Mouse (Mus musculus) neutrophil, adult 59 days (primary cell): Measurements from ENCODE around the gene Xylt2. TPM values are rescaled to one million over a fixed set of nuclear protein-coding genes. Genes with fewer than 3 reads are reported as not detected.

Source experiments
- total RNA-seq, 2 experiments: library from RNA; stranded (reverse); gene quantifications; 1 replicate in 1 of 2; 2 replicates in 1 of 2; pipeline ENCODE4 v1.2.4; 2023

Gene Xylt2
- total RNA-seq: 1 to 10 TPM; 4.8 to 5.8 TPM

DNA sequence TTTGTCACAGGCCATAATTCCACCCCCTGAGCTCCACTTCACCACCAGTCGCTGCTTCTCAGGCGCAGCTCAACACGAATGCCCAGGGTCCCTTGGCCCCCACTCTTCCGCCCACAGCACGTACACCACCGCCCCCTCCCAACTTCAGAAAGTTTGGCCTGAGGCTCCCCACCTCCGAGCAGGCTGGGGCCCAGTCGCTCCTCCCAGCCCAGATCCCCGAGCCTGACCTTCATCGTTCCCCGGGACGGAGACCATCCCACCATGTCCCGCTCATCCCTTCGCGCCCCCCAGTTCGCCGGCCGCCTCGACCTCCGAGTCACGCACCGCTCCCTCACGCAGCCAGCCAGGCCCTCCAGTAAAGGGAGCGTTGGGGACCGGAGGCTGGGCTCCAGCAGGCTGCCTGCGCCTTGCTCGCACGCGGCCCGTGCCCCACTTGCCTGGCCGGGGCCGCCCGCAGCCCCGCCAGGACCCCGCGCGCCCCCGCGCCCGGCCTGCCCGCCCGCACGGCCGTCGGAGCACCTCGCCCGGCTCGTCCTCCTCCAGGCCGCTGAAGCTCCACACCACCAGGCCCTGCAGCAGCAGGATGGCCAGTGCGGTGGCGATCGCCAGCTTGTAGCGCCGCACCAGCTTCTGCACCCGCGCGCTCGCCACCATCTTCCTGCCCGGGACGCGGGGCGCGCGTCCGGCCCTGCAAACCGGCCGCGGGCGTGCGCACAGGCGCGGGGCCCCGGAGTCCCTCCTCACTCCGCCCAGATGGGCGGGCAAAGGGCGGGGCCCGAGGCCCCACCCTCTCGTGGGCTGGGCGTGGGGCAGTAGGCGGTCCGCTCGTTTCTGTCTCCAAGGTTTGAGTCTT is at the start of gene Xylt2:
TSS of gene Xylt2 (minus strand) at position 762 of the 853 bp plus-strand sequence.

DNA sequence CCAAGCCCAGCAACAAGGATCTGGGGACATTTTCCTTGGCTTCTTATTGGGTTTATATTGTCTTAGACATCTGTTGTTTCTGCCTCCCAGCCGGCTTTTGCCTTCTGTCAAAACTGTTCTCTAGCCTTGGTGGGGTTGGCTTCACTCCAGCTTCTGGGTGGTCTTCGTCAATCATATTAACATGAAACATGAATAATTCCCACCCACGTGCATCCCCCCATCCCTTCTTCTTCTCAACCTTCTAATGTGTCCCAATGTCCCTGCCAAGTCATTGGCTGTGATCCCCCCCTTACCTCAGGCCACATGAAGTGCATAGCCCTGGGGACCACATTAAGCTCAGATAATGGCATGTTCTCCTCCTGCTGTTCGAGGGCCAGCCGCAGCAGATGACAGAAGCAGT is 27.2 kb upstream of the Xylt2 start, which contains the start of gene Gm11541:
TSS of gene Gm11541 (minus strand) at position 28 of the 400 bp plus-strand sequence.

DNA sequence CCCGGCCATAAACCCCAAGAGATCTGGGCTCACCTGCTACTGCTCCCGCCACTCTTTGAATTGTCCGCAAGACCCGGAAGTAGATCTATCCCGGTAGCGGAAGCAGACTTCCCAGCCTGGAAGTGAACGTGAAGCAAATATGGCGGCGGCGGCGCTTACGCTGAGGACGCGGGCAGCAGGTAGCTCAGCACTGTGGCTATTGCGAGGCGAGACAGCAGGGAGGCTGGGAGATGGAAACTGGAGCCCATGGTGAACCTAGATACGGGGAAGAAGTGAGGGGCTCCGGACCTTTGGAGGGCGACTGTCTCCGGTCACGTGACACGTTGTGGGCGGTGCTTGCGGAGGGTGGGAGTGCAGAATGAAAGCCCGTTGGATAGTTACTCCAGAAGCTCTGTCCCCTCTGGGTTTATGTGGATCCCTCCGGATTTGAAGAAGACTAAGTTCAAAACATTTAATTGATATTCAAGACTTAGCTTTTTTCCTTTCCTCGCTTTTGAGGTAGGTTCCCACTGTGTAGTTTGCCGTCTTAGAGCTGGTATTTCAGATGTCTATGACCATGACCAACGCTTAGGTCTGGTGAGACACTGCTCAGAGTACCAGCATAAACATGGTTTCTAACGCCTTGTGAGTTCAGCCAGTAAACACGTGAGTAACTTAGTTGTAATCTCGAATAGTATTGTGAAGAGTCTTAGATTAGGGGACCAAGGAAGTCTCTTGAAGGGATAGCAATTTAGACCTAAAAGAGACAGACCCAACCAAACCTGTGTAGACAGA is 23.5 kb downstream of the Xylt2 start, which contains the start of the genes Mrpl27 and Eme1:
TSS of gene Mrpl27 (plus strand) at position 105 of the 774 bp plus-strand sequence.
TSS of gene Eme1 (minus strand) at position 302 of the 774 bp plus-strand sequence.

DNA sequence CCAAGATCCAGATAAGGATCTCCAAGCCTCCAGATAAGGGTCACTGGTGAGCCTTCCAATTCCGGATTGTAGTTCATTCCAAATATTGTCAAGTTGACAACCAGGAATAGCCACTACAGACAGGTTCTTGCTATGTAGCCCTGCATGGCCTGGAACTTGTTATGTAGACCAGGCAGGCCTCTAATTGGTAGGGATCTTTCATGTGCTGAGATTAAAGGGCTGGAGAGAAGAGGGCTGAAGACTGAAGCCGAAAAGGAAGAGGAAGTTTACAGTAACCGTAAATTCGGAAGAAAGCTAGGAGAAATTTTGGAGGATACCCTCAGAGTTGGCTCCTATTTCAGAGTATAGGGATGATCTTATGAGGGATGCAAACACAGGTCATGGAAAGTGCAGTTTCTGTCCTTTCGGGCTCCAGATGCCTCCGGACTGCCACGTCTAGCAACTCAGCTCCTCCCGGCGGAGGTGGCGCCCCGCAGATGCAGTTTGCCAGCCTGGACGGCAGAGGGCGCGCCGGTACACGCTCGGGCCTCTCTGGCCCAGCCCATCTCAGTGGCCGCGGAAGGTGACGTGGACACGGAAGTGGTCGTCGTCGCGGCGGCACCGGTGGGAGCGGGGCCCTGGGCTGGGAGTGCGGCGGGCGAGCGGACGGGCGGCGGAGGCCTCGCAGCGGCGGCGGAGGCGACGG is 48.0 kb downstream of the Xylt2 start, which contains the start of gene Lrrc59:
TSS of gene Lrrc59 (plus strand) at position 569 of the 685 bp plus-strand sequence.

Other genes starting within 250 kb of the Xylt2 start
- gene Cacna1g, start 203.3 kb downstream of the Xylt2 start, total RNA-seq: 1 to 10 TPM in 1 of 2 experiments, under 1 TPM in 1; 0.37 to 2.5 TPM
- not detected for gene Spata20, start 191.3 kb downstream of the Xylt2 start, total RNA-seq
- not detected for gene Epn3, start 177.5 kb downstream of the Xylt2 start, total RNA-seq
- gene Mycbpap, start 155.8 kb downstream of the Xylt2 start, total RNA-seq: not detected
- under 1 TPM; 0.57 to 0.62 TPM for gene Rsad1, start 128.3 kb downstream of the Xylt2 start, total RNA-seq
- gene Chad, start 112.5 kb downstream of the Xylt2 start, total RNA-seq: not detected
- gene Acsf2, start 75.6 kb downstream of the Xylt2 start, total RNA-seq: 1 to 10 TPM; 1.4 to 2.4 TPM
- 10 to 100 TPM; 68.3 to 74.2 TPM for gene Lrrc59, start 47.7 kb downstream of the Xylt2 start, total RNA-seq
- gene Mrpl27, start 23.7 kb downstream of the Xylt2 start, total RNA-seq: 10 to 100 TPM; 15.7 to 17.0 TPM
- 10 to 100 TPM in 1 of 2 experiments, 1 to 10 TPM in 1; 8.1 to 10.2 TPM for gene Eme1, start 23.6 kb downstream of the Xylt2 start, total RNA-seq
- gene Gm11541, start 27.0 kb upstream of the Xylt2 start, total RNA-seq: not detected
- not detected for gene Cdc34b, start 64.3 kb upstream of the Xylt2 start, total RNA-seq
- not detected for gene Tmem92, start 105.2 kb upstream of the Xylt2 start, total RNA-seq